Mouse (Mus musculus) adrenal gland, adult 8-10 months (tissue): Measurements from ENCODE around the gene Bcl10. TPM values are rescaled to one million over a fixed set of nuclear protein-coding genes. Genes with fewer than 3 reads are reported as not detected.
"Not testable (repeated sequence)": the region's sequence is repeated elsewhere in the genome, so short reads cannot be mapped to it uniquely, and the experiment has no call there.

Experiments
- DNase-seq: peaks from one replicate; pipeline ENCODE4 v3.0.0; 2022
- total RNA-seq, 4 experiments: library from RNA; stranded (reverse); gene quantifications; 2 replicates each; pipeline ENCODE4 v1.2.4; 2022

Gene Bcl10
- total RNA-seq, 4 experiments from 2014 or later = 21.8 to 25.1 (median 23.4) TPM

DNA sequence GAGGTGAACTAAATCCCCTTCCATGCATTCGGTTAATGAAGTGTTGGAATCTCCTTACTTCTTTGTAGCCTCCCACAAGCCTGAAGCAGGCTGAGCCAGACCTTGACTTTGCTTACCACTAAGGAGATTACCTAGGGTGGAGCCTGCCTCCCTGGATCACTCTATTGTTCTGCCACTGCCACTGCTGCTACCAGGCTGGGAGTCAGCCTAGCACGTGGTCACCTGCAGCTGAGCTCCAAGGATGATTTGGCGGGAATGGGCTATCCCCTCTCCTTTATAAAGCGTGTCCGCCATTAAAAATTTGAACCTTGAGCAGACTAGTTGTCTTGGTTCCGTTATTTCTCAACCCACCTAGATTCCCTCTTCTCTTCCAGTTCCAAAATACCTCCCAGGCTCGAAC, 8.7 kb upstream of the Bcl10 start:
- DNase-seq = not testable (repeated sequence)

DNA sequence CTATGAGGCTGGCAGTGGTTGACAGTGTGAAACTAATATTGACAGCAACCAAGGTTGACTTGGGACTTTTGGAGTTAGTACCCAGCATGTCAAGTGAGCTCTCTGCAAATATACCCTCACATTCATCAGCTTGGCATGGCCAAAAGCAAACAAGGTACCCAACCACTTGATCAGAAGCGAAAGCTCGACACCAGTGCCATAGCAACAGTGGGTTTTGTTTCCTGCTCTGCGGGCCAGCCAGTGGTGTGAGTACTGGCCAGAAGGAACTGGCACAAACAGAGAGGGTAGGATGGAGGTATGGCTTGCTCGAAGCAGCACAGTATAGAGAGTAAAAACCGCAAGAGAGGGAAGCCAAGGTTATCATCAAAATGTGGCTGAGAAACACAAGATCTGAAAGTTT, 6.2 kb upstream of the Bcl10 start:
- DNase-seq = no peak

- DNase-seq = no peak
These were observed 5.8 kb upstream of the Bcl10 start for GRCm38 (mm10) chr3:145916826-145917225.

DNA sequence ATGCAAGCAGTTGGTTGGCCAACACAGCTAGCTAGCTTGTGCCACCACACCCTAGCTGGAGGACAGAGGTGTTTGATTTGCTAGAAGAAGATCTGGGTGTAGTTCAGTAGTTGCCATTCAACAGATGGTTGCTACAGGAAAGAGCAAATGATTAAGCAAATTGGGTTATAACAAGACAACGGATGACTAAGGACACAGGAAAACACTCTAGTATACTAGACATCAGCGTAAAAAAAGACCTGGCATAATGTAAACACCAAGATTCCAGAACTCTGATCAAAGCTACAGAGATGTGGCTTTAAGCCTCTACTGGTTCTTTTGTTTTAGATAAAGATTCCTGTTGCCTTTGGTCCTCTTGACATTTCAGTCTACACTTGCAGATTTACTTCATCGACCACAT, 367 bp downstream of the Bcl10 start:
- DNase-seq = no peak

DNA sequence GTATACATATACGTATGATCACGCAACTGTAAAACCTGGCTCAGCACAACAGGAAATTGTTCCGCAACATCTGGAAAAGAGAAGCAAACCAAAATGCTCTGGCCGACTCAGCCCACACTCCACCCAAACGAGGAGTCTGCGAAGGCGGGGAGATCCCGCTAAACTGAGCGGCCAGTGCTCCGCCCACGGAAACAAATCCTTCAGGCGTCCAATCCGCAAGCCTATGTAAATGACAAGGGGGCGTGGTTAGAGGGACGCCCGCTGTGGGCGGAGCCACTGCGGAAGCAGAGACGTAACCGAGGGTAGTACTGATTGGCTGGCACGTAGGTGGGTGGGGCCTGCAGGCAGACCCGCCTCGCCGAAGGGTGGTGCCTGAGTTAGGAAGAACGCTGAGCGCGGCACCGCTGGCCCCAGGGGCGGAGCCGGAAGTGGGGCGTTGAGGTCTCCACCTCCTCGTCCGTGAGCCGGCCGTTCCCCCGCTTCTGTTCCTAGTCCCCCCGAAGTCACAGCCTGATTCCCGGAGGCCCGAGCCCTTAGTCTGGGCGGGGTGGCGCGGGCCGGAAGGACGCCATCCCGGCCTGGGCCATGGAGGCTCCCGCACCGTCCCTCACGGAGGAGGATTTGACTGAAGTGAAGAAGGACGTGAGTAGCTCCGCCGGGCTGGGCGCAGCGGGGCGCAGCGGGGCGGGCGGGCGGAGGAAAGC, 1.4 kb downstream of the Bcl10 start:
- DNase-seq = peak; percentile 99

GRCm38 (mm10) chr3:145924649-145925337, 2.2 kb downstream of the Bcl10 start:
- DNase-seq = peak; percentile 41

GRCm38 (mm10) chr3:145925506-145925905, 2.9 kb downstream of the Bcl10 start:
- no peak for DNase-seq

DNA sequence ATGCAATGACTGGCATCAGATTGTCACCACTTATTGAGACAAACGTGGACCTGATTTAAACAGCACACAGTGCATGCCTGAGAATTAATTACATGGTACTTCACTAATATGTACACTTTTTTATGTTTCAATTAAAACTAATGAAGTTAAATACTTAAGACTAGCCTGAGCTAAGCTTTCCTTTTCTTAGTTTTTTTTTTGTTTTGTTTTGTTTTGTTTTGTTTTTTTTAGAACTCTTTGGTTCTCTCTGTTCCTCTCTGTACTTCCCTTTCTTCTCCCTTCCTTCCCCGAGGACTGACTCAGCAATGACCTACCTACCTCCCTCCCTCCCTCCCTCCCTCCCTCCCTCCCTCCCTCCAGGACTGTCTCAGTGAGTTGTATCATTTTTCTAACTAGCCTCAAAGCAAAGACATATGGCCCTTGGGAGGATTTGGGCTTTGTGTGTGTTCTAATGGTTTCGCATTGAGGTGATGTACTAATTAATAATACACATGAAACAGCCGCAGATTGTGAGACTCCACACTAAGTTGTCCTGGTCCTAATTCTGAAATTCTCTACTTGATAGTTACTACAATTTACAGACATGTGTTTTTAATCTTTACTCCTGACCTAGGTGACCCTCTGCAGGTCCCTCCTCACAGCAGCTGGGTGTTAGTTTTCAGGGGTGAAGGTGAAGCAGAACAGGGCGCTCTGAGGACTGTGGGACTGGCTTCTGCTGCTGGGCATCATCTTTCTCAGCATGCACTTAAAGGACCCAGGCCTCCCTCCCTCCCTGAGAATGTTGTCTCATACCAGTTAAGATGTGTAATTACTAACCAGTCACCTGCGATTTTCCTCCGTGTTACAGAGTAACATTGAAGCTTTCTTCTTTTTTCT, 7.2 kb downstream of the Bcl10 start:
- DNase-seq = no peak

GRCm38 (mm10) chr3:145933845-145934244, 11.2 kb downstream of the Bcl10 start:
- no peak for DNase-seq

- DNase-seq = peak; percentile 84
These were observed 15.2 kb downstream of the Bcl10 start, which contains the start of gene 2410004B18Rik for GRCm38 (mm10) chr3:145937505-145938404. 2410004B18Rik (plus strand) TSS chr3:145938014.

GRCm38 (mm10) chr3:145938405-145939349, 16.1 kb downstream of the Bcl10 start:
- DNase-seq = no peak

DNA sequence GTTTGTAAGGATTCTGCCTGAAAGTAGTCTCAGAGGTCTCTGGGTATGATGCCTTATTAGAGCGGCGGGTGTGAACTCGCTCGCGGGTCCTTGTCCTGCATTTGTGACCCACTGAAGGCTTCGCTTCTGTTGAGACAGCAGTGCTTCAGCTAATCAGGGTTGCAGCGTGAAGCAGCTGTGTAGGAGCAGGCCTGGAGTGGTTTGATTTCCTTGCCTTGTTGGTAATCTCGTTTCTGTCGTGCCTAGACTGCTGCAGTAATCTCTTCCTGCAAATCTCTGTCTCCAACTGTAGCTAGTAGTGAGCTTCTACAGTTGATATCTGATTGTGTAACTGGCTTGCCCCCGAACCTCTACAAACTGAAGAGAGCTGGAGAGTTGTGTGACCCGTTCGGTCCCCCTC, 16.8 kb downstream of the Bcl10 start:
- DNase-seq = no peak

- DNase-seq = no peak
These were observed 17.4 kb downstream of the Bcl10 start for GRCm38 (mm10) chr3:145939971-145940370.

- peak; percentile 36 for DNase-seq
These were observed 19.4 kb downstream of the Bcl10 start for GRCm38 (mm10) chr3:145941971-145942370.

- no peak for DNase-seq
These were observed 21.7 kb downstream of the Bcl10 start for GRCm38 (mm10) chr3:145944348-145944747.

DNA sequence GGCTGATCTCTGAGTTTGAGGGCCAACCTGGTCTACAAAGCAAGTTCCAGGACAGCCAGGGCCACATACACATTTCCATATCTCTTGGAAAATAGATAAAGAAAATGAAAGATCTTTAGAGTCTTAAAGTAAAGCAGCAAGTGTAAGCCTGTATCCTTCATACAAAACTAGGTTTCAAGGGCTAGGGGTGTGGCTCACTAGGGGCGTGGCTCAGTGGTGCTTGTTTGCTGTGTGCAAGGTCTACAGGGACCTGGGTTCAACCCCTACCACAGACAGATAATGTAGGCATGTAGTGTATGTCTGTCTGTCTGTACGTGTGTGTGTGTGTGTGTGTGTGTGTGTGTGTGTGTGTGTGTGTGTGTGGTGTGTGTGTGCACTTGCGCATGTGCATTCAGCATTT, 23.3 kb downstream of the Bcl10 start:
- DNase-seq = no peak

GRCm38 (mm10) chr3:145946654-145947053, 24.1 kb downstream of the Bcl10 start:
- DNase-seq = no peak

- DNase-seq = no peak
These were observed 25.1 kb downstream of the Bcl10 start for GRCm38 (mm10) chr3:145947539-145948204.

DNA sequence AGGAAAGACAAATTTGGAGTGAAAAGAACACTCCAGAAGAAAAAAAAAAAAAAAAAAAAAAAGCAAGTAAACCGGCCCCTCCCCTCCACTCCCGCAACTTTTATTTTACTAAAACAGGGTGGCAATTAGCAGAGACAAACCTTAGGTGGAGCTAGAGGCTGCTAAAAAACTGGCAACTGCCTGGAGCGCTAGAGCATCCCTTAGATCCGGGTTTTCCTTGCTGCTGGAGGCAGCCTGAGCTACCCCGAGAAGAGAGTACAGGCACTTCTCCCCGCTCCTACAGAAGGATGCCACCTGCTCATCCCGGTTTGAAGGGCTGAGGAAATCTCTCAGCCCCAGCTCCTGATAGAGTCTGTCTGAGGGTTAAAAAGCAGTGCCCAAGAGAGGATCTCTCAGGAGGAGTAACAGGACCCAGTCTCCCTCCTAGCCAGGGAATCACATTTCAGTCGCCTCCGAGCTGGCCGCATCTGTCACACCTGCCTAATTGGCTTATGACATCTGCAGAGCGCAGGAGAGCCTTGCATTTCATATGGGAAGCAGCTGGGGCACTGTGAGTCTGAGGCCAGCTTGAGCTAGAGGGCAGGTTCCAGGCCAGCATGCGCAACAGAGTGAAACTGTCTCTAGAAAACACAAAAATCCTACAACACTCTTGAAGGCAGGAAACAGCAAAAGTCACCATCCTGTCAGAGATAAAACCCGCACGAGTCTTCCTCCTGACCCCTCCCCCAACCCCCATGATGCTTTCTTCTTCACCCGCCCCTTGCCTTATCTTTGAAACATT, 27.6 kb downstream of the Bcl10 start:
- DNase-seq = no peak

GRCm38 (mm10) chr3:145950815-145951130, 28.2 kb downstream of the Bcl10 start:
- DNase-seq = no peak
